Mouse (Mus musculus): ENCODE results near the gene Nlgn3. TPM values are rescaled to one million over a fixed set of nuclear protein-coding genes. Genes with fewer than 3 reads are reported as not detected.

The Nlgn3 gene
- polyA plus RNA-seq (2014; fragmentation: Nextera tagmentation; extraction: Ambion mirVana): 7.3 and 7.5 TPM in 2 replicates

DNA sequence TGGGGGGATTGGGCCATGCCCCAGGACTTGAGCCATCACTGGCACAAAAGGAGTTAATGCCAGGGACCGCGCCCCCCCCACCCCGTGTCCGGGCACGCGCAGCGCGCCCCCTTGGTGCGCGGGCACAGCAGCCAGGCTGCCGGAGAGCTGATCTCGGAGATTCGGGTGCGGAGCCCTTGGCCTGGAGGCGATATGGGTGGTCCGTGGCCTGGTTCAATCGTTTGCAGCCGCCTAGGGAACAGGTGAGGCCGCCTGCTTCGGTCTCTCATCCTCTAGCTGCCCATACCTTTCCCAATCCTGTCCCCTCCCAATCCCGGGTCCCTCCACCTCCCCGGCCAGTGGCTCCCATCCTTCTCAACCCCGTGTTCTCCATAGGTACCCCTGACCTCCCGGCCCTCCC, at the start of gene Nlgn3:
Gene Nlgn3 (plus strand): TSS at position 114 of the 400 bp plus-strand sequence.
- H3K9me3 ChIP-seq (ENCODE audit: control insufficient read depth, low read length): no peaks in the 10 kb centered on the region
- H3K4me2 ChIP-seq (ENCODE audit: low read length): peak within 1 kb of the TSS; percentile 47
- WGBS: 20% methylated on average over 22 of the region's 24 CpGs
- H3K4me3 ChIP-seq (ENCODE audit: low read depth, low read length): peak within 1 kb of the TSS; percentile 26
- H3K9ac ChIP-seq (ENCODE audit: low read length): no peak within 1 kb of the TSS
- DNase-seq (ENCODE audit: low spot score): peak; percentile 53
- no peaks in the 10 kb centered on the region for H3K4me1 ChIP-seq (replicated peaks; ENCODE audit: control insufficient read depth, insufficient read depth, low read length)
- no peak; the same call in 1 of the 2 replicates for ATAC-seq (replicated peaks; ENCODE audit: low FRiP score, low TSS enrichment, low read depth)
- H3K36me3 ChIP-seq (ENCODE audit: control insufficient read depth, insufficient read depth, low read length): peaks cover 15% of the 10 kb centered on the region
- H3K27me3 ChIP-seq (replicated peaks; ENCODE audit: control insufficient read depth, insufficient read depth, low read length): no peaks in the 10 kb centered on the region
- H3K27ac ChIP-seq (ENCODE audit: low read depth): no peak within 1 kb of the TSS

DNA sequence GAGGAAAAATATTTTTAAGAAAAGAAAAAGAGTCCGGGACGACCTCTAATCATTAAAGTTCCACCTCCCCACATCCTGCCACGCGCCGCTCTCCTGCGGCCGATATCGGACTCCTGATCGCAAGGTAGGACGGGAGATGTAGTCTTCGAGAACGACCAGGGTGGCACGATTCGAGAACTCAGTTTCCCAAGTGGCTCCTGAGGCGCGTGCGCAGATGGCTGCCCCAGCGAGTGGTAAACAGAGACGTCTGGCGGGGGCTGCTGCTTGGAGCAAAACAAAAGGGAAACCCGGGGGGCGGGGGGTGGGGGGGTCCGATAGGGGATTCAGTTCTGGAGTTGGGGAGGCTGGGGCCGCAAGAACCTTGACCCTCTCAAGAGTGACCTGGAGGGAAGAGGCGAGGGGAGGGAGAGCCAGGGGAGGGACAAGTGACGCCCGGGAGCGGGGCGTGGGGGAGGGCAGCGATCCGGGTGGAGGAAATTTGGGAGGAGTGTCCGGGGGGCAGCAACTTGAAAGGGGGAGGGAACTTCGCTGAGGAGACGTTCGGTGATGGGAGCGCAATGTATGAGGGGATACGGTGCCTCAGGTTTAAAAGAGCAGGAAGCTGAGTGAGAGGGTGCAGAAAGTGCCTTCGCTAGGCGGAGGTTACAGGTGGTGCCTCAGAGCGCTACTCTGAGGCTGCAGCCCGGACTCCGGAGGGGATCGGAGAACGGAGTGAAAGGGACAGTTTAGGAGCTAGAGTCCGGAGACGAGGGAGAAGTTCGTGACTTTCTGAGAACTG, 44.8 kb upstream of the Nlgn3 start, which contains the start of gene Foxo4:
Gene Foxo4 (plus strand): TSS at position 577 of the 778 bp plus-strand sequence.
- Histone ChIP-seq H3K4me3 (ENCODE audit: low read depth, low read length) (peak within 1 kb of the TSS; percentile 49), H3K9me3 (ENCODE audit: control insufficient read depth, low read length) (no peaks in the 10 kb centered on the region), H3K9ac (ENCODE audit: low read length) (peak within 1 kb of the TSS; percentile 46), H3K36me3 (ENCODE audit: control insufficient read depth, insufficient read depth, low read length) (0 out of 2 replicates have a peak, but pooled peaks cover 6% of the 10 kb centered on the region), H3K4me2 (ENCODE audit: low read length) (peak within 1 kb of the TSS; percentile 59), H3K27ac (ENCODE audit: low read depth) (peak within 1 kb of the TSS; percentile 38; the same call in 1 of the 2 replicates), H3K27me3 (replicated peaks; ENCODE audit: control insufficient read depth, insufficient read depth, low read length) (0 out of 2 replicates have a peak, but pooled peaks cover 6% of the 10 kb centered on the region), H3K4me1 (replicated peaks; ENCODE audit: control insufficient read depth, insufficient read depth, low read length) (no peaks in the 10 kb centered on the region; the same call in 1 of the 2 replicates)
- peak; percentile 89 for ATAC-seq (replicated peaks; ENCODE audit: low FRiP score, low TSS enrichment, low read depth)
- WGBS: 18% methylated on average over 46 of the region's 47 CpGs
- peak; percentile 85 for DNase-seq (ENCODE audit: low spot score)

DNA sequence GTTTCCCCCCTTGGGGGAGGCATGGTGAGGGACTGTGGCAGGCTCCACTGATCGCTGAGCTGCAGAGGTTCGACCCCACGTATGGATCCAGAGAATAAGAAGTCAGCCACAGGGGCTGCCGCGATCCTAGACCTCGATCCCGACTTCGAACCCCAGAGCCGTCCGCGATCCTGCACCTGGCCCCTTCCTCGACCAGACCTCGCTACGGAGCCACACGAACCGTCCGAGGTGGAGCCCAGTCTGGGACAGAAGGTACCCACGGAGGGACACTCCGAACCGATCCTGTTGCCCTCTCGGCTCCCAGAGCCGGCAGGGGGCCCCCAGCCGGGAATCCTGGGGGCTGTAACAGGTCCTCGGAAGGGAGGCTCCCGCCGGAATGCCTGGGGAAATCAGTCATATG, 44.2 kb upstream of the Nlgn3 start:
- H3K27ac ChIP-seq (ENCODE audit: low read depth): peak overlapping the region; percentile 38; the same call in 1 of the 2 replicates
- 15% methylated on average over 26 of the region's 26 CpGs for WGBS

DNA sequence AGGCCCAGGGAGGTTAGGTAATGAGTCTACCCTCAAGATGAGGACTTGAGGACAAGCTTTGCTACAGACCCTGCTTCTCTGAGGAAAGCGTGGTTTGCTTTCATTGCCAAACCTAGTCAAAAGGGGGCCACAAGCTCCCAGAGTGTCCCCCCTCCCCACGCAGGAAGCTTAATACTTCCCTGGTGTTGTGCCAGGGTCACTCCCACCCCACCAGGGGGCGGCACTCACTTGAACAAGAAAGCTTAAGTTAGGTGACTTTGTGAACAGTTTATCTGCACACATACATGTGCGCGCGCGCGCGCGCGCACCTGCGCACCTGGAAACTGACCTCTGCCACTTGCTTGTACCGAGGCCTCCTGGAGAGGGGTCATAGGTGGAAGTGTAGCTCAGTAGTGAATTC, 42.4 kb upstream of the Nlgn3 start:
- Histone ChIP-seq H3K4me2 (ENCODE audit: low read length) (no peak overlapping the region; the same call in 1 of the 2 replicates), H3K4me3 (ENCODE audit: low read depth, low read length) (no peak overlapping the region), H3K36me3 (ENCODE audit: control insufficient read depth, insufficient read depth, low read length) (0 out of 2 replicates have a peak, but pooled peaks cover 6% of the 10 kb centered on the region), H3K9me3 (ENCODE audit: control insufficient read depth, low read length) (no peaks in the 10 kb centered on the region), H3K27me3 (replicated peaks; ENCODE audit: control insufficient read depth, insufficient read depth, low read length) (0 out of 2 replicates have a peak, but pooled peaks cover 6% of the 10 kb centered on the region), H3K27ac (ENCODE audit: low read depth) (no peak overlapping the region), H3K9ac (ENCODE audit: low read length) (no peak overlapping the region), H3K4me1 (replicated peaks; ENCODE audit: control insufficient read depth, insufficient read depth, low read length) (peaks cover 5% of the 10 kb centered on the region; the same call in 1 of the 2 replicates)
- no peak for ATAC-seq (replicated peaks; ENCODE audit: low FRiP score, low TSS enrichment, low read depth)
- 82% methylated on average over 13 of the region's 13 CpGs for WGBS
- DNase-seq (ENCODE audit: low spot score): no peak

More for the DNA sequence above, 44.2 kb upstream of the Nlgn3 start:
- no peaks in the 10 kb centered on the region; the same call in 1 of the 2 replicates for H3K4me1 ChIP-seq (replicated peaks; ENCODE audit: control insufficient read depth, insufficient read depth, low read length)
- H3K36me3 ChIP-seq (ENCODE audit: control insufficient read depth, insufficient read depth, low read length): 0 out of 2 replicates have a peak, but pooled peaks cover 6% of the 10 kb centered on the region
- peak overlapping the region; percentile 49 for H3K4me3 ChIP-seq (ENCODE audit: low read depth, low read length)
- H3K9me3 ChIP-seq (ENCODE audit: control insufficient read depth, low read length): no peaks in the 10 kb centered on the region
- H3K27me3 ChIP-seq (replicated peaks; ENCODE audit: control insufficient read depth, insufficient read depth, low read length): 0 out of 2 replicates have a peak, but pooled peaks cover 6% of the 10 kb centered on the region
- DNase-seq (ENCODE audit: low spot score) (peak; percentile 65), ATAC-seq (replicated peaks; ENCODE audit: low FRiP score, low TSS enrichment, low read depth) (no peak; the same call in 1 of the 2 replicates)
- peak overlapping the region; percentile 59 for H3K4me2 ChIP-seq (ENCODE audit: low read length)
- H3K9ac ChIP-seq (ENCODE audit: low read length): peak overlapping the region; percentile 46

DNA sequence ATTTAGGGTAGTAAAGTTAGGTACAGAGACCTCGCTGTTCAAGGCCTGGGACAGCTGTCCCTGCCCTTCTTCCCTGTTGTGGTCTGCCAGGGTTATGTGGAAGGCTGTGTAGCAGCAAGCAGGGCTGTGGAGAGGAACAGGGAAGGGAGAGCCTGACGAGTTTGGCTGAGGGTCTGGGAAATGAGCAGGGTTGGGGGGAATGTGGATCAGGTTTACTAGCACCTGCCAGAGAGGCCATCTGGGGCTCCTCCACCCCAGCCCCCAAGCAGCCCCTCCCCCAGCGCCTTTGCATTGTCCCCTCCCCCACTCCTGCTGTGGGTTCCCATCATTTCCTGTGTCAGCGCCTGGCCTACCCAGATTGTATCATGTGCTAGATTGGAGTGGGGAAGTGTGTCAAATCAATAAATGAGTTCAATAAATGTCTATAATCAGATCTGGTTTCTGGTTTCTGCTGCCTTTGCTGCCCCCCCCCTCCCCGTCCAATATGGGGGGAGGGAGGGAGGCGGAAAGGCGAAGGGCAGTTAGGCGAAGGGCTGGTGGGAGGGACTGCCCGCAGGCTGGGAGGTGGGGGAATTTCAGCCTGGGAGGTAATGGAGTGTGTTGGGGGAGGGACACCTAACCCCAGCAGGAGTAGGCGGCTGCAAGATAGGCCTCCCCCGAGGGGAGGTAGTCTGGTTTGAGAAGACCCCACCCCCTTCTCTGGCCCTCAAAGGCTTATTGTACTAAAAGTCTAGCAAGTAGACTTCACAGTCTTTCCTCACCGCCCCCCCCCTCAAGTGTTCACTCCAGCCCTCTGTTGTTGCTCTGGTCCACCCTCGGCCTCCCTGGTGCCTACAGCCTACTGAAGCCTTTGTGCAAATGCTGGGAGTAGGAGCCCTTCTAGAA, 38.3 kb upstream of the Nlgn3 start:
- H3K27ac ChIP-seq (ENCODE audit: low read depth): peak overlapping the region; percentile 64
- H3K4me1 ChIP-seq (replicated peaks; ENCODE audit: control insufficient read depth, insufficient read depth, low read length): peaks cover 5% of the 10 kb centered on the region; the same call in 1 of the 2 replicates
- 0 out of 2 replicates have a peak, but pooled peaks cover 6% of the 10 kb centered on the region for H3K36me3 ChIP-seq (ENCODE audit: control insufficient read depth, insufficient read depth, low read length)
- WGBS: 11% methylated on average over 10 of the region's 13 CpGs
- no peak overlapping the region for H3K4me2 ChIP-seq (ENCODE audit: low read length)
- no peak overlapping the region for H3K4me3 ChIP-seq (ENCODE audit: low read depth, low read length)
- ATAC-seq (replicated peaks; ENCODE audit: low FRiP score, low TSS enrichment, low read depth): peak; percentile 81
- peak; percentile 58 for DNase-seq (ENCODE audit: low spot score)
- H3K9ac ChIP-seq (ENCODE audit: low read length): no peak overlapping the region
- H3K9me3 ChIP-seq (ENCODE audit: control insufficient read depth, low read length): no peaks in the 10 kb centered on the region
- H3K27me3 ChIP-seq (replicated peaks; ENCODE audit: control insufficient read depth, insufficient read depth, low read length): 0 out of 2 replicates have a peak, but pooled peaks cover 2% of the 10 kb centered on the region

DNA sequence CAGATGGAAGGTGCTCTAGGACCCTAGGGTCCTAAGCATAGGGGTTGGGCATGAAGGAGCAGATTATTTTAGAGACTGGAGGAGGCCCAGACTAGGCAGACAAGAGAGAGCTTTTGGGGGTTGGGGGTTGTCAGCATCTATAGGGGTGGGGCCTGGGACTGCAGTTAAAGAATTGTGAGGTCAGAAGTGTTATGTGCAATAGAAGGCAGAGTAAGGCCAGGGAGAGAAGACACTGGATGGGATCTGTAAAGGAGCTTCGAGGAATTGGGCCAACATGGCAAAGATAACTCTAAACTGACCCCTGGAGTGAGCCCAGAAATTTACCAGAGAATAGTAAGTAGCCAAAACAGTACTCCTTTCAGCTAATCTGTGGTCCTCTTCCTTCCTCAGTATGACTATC, 35.1 kb upstream of the Nlgn3 start, which contains the start of gene Gm614:
Gene Gm614 (minus strand): TSS at position 101 of the 400 bp plus-strand sequence.
- DNase-seq (ENCODE audit: low spot score) (no peak), ATAC-seq (replicated peaks; ENCODE audit: low FRiP score, low TSS enrichment, low read depth) (no peak)
- Histone ChIP-seq H3K9me3 (ENCODE audit: control insufficient read depth, low read length) (no peaks in the 10 kb centered on the region), H3K27me3 (replicated peaks; ENCODE audit: control insufficient read depth, insufficient read depth, low read length) (no peaks in the 10 kb centered on the region; the same call in 1 of the 2 replicates), H3K4me2 (ENCODE audit: low read length) (no peak within 1 kb of the TSS), H3K4me1 (replicated peaks; ENCODE audit: control insufficient read depth, insufficient read depth, low read length) (0 out of 2 replicates have a peak, but pooled peaks cover 5% of the 10 kb centered on the region), H3K9ac (ENCODE audit: low read length) (no peak within 1 kb of the TSS), H3K27ac (ENCODE audit: low read depth) (no peak within 1 kb of the TSS), H3K36me3 (ENCODE audit: control insufficient read depth, insufficient read depth, low read length) (0 out of 2 replicates have a peak, but pooled peaks cover 1% of the 10 kb centered on the region), H3K4me3 (ENCODE audit: low read depth, low read length) (no peak within 1 kb of the TSS)
- 88% methylated on average over 1 of the region's 1 CpGs for WGBS

DNA sequence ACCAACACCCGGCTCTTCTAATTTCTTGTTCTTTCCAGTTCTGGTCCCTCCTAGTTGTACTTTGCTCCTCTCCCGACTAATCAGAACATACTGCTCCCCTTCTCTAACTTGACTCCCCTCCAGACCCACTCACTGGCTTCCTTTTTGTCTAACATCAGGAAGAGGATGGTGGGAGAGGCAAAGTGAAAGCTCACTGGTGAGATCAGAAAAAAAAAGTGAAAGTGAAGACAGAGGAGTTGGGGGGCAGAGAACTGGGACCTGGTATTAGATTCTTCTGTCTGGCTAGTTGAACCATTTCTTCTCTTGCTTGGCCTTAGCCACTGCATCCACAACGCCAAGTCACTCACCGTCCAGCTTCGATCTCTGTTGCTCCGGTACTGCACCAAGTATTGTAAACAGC, 32.3 kb upstream of the Nlgn3 start:
- Histone ChIP-seq H3K4me3 (ENCODE audit: low read depth, low read length) (no peak overlapping the region), H3K4me1 (replicated peaks; ENCODE audit: control insufficient read depth, insufficient read depth, low read length) (no peaks in the 10 kb centered on the region), H3K9me3 (ENCODE audit: control insufficient read depth, low read length) (no peaks in the 10 kb centered on the region), H3K9ac (ENCODE audit: low read length) (no peak overlapping the region), H3K27ac (ENCODE audit: low read depth) (no peak overlapping the region), H3K36me3 (ENCODE audit: control insufficient read depth, insufficient read depth, low read length) (no peaks in the 10 kb centered on the region), H3K27me3 (replicated peaks; ENCODE audit: control insufficient read depth, insufficient read depth, low read length) (no peaks in the 10 kb centered on the region; the same call in 1 of the 2 replicates), H3K4me2 (ENCODE audit: low read length) (no peak overlapping the region)
- WGBS: 81% methylated on average over 6 of the region's 6 CpGs
- ATAC-seq (replicated peaks; ENCODE audit: low FRiP score, low TSS enrichment, low read depth): no peak
- no peak for DNase-seq (ENCODE audit: low spot score)
